Mouse (Mus musculus): ENCODE data around the gene Hspb7.

The Hspb7 gene

DNA sequence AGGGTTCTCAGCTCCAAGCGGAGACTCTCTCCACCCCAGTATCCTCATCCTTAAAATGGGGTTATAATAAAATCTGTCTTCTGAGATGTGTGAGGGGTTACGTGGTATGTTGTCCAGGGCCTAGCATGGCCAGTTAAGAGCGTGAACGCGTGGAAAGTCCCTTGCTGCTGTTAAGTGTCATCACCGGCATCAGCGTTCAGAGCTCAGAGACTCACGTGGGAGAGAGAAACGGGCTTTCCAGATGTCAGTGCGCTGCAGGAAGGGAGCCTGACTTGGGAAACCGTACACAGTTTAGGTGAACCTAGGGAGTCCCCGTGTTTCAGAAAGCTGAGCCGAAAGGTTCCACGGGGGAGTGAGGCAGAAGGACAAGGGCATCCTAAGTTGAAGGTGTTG is 24.7 kb downstream of the Hspb7 start:
- DNase-seq: no peak

DNA sequence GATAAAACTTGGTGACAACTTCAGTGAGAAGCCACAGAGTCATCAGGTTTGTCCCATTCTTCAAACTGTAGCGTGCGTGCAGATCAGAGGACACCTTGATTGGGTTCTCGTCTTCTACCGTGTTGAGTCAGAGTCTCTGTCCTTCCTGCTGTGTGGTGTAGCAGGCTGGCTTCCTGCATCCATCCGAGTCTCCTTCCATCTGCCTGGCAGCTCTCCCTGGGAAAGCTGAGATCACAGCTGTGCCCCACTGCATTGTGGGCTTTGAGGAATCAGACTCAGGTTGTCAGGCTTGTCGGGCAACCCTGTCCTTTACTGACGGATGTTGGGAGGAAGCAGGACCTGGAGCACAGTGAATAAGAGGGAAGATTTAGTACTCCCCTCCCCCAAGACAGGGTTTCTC is 25.6 kb downstream of the Hspb7 start:
- no peak for DNase-seq

DNA sequence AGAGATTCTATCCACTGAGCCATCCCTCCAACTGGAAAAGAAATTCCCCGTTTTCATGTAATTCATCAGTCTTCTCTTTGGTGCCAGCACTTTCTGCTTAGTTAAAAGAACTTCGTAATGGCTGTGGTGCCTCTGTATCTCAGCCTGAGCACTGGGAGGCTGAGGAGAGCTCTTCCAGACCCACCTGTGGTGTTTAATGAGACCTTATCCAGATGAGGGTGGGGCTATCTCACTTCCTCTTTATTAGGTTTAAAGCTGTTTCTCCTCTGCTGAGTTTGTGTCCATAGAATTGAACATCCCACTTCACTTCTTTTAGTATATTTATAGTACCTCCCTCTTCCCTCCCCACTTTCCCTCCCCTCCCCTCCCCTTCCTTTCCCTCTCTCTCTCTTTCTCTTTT is 30.7 kb downstream of the Hspb7 start:
- no peak for DNase-seq

DNA sequence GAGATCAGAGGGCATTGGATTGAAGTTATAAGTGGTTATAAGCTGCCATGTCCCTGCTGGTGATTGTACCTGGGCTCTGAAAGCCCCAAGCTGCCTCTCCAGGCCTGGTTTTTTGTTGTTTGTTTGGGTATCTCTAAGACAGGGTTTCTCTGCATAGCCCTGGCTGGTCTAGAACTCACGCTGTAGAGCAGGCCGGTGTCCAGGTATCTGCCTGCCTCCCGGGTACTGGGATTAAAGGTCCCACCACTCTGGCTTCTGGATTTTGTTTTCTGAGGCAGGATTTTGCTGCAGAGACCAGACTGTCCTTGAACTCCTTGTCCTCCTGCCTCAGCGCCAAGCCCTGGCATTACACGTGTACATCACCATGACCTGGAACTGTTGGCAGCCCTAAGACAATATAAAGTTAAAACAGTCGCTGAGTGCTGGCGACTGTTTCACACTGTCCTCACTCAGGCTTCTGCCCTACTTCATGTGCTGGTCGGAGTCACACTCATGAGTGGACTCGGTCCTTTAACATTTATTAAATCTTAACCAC is 31.4 kb downstream of the Hspb7 start:
- DNase-seq: peak in 1 of 2 experiments; percentile 47

DNA sequence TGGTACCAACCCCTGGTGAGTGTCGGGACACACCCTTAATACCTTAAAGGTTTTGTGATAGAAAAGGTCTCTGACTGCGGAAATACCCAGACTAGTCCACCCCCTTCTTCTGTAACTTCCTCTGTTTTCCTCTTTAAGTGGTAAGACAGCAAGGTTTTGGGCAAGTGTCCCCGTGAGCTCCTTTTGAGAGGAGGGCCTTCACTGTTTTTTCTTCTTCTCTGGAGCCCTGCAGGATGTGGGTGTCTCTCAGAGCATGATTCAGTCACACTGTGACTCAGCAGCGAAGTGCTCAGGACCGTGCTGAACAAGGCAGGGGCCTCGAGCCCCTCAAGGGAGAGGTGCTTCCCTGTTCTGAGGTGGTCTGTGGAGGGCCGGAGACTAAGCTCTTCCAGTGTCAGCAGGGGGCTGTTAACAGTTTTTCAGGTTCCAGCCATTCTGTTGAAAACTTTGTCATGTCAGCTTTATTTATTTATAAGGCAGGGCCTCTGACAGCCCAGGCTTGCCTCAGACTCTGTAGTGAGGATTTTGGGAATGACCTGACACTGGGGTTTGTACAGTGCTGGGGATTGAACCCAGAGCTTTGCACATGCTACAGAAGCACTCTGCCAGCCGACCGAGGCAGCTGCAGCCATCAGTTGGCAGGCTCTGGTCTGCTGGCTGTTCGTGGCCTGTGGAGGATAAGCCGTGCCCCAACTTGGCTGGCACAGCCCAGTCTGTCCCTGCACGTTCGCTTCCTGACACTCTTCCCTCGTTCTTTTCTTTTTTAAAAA is 34.2 kb downstream of the Hspb7 start:
- peak in 1 of 2 experiments; percentile 28 for DNase-seq

DNA sequence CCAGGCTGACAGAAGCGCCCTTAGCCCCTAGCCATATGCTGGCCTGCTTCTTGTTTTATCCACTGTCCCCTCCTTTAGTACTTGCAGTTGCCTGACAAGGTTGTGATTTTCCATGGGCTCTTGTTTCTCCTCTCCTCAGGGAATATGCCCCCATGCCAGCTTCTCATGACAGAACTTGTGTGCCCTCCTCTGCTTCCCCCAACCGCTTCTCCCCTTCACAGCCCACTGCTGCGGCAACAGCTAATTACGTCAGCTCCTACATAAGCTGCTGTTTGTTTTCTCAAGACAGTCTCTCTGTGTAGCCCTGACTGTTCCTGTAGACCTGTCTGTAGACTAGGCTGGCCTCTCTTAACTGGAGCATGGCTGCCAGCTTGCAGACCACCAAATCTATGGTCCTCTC is 34.9 kb downstream of the Hspb7 start:
- peak in 1 of 2 experiments; percentile 26 for DNase-seq

DNA sequence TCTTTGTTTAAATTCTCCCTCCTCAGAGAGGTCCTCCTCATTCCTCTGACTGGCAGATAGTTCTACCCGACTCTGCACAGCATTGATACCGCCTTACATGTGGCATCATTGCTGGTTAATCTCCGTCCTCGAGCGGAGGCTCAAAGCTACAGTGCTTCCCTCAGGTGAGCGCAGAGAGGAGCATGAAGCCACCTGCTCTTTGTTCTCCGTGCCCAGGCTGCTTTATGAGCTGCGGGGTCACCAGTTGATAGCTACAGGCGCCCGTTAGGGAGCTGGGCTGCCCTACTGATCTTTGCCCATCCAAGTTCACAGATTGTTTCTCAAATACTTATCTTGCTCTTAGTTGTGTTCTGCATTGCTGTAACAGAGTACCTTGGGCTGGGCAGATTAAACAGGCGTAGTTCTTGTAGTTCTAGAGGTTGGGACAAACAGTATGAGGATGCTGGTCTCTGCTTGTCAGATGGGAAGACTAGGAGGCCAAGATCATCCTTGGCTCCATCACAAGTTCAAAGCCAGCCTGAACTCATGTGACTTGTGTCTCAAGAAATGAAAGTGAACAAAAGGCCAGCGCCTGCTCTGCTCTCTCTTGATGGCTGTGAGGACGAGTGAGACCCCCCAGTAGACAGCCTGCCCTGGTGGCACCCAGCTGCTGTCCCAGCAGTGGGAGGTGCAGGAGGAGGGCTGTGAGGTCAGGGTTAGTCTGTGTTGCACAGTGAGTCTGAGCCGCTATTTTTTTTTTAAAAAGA is 35.8 kb downstream of the Hspb7 start:
- no peak for DNase-seq

DNA sequence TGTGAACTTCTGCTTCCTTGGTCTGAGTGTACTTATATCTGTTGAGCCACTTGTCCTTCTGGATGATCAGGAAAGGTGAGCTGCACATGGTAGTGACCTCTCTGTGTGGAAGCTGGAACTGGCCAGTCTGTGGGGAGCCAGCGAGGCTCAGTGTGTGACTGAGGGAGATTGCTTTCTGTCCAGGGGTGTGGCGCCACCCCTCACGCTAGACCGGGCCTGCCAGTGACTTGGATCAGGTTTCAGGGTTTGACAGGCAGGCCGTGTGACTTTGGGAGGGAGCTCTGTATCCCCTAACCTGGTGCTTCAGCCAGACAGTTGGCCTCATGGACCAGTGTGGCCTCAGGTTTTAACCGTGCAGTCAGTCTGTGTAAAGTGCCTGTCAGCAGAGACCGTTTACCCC is 37.7 kb downstream of the Hspb7 start:
- peak; percentile 46 to 80 for DNase-seq

DNA sequence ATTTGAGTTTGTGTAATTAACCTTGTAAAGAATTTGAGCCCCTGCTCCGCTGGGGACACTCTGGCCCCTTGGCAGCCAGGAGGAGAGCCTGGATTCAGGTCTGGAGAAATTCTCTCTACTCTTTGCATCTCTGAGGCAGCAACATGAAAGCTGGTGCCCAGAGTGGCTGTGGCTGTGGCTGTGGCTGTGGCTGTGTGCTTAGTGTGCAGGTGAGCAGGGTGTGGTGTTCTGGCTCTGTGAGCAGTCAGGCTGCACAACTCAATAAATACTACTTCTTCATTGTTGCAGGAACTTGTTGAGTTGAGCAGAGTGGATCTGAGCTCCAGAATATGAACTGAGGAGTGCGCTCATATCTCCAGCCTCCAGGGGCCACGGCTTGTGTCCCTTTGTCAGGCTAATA is 38.3 kb downstream of the Hspb7 start:
- no peak for DNase-seq

DNA sequence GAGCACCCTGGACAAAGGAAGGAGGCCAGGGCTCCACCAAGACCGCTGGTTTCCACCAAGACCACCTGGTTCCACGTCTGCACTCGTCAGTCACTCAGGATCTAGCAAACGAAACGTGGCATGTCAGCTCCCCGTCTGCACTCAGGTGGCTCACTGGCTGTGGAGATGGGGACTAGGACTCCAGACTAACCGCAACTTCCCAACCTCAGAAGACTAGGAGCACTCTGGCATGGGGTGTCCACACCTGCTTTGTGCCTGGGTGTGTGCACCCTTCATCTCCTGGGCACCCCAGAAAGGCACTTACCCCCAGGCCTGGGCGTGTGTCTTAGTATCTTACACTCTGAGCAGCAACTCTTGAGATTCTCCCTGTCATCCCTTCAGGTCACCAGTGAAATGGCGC is 39.2 kb downstream of the Hspb7 start:
- DNase-seq: no peak

DNA sequence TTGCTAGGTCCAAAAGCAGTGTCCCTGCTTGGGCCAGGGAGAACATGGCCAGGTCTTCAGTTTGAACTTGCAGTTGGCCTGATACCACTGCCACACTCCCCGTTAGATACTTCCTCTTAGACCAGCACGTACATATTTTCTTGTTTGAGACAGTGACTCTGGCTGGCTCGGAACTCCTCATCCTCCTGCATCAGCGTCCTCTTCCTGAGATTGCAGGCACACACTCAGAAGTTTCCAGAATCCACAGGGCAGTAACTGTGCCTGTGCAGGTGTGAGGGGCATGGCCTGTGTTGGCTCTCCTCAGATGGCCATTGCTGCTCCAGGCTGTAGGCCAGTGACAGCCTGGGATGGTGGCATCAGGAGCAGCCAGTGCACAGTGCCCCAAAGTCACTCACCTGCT is 39.9 kb downstream of the Hspb7 start:
- DNase-seq: no peak

DNA sequence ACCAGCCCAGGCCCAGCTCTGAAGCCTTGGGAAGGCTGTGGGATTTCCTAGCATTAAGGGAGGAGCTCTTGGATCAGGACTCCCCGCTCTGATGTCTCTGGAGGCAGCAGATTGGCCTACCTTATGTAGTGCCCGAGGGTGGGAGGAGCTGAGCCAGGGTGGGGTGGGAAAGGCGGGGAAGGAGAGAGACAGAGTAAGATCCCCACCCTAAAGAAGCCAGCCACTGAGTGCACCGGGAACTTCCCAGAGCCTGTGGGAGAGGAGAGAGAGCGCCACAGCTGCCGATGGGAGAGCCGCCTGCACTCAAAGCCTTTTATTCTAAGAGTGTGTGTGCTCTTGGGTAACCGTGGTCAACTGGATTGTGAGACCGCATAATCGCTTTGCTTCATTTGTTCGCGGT is 40.5 kb downstream of the Hspb7 start:
- DNase-seq: no peak

DNA sequence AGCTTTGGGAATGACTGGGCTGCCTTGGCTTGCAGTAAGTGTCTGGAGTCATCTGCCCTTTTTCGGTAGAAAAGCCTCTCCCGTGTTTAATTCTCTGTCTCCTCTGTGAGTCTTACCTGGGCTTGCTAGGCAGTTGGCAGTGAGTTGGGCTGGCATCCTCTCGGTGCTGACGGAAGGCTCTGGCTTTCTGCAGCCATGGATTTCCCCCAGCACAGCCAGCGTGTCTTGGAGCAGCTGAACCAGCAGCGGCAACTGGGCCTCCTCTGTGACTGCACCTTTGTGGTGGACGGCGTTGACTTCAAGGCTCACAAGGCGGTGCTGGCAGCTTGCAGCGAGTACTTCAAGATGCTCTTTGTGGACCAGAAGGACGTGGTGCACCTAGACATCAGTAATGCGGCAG is 41.0 kb downstream of the Hspb7 start:
- DNase-seq: no peak

DNA sequence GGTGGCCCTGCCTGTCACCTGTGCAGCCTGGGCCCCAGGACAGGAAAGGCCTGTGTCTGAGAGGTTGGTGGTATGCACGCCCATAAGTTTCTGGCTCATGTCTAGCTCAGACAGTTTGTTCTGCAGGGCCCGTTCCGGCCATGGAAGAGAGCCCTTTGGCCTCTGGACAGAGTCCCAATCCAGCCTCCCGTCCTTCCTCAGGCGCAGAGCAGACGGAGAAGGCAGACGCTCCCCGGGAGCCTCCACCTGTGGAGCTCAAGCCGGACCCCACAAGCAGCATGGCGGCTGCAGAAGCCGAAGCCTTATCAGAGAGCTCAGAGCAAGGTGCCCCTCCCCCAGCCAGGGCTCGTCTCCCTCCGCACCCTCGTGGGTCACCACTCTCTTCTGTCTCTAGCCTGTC is 42.9 kb downstream of the Hspb7 start:
- DNase-seq: peak; percentile 67 to 83

DNA sequence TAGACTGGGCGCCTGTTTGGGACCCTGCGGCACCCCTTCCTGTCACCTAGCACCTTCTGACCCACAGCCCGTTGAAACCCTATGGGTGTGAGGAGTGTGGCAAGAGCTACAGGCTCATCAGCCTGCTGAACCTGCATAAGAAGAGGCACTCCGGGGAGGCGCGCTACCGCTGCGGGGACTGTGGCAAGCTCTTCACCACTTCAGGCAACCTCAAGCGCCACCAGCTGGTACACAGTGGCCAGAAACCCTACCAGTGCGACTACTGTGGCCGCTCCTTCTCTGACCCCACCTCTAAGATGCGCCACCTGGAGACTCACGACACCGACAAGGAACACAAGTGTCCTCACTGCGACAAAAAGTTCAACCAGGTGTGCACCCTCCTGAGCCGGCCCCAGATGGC is 44.1 kb downstream of the Hspb7 start:
- DNase-seq: no peak

DNA sequence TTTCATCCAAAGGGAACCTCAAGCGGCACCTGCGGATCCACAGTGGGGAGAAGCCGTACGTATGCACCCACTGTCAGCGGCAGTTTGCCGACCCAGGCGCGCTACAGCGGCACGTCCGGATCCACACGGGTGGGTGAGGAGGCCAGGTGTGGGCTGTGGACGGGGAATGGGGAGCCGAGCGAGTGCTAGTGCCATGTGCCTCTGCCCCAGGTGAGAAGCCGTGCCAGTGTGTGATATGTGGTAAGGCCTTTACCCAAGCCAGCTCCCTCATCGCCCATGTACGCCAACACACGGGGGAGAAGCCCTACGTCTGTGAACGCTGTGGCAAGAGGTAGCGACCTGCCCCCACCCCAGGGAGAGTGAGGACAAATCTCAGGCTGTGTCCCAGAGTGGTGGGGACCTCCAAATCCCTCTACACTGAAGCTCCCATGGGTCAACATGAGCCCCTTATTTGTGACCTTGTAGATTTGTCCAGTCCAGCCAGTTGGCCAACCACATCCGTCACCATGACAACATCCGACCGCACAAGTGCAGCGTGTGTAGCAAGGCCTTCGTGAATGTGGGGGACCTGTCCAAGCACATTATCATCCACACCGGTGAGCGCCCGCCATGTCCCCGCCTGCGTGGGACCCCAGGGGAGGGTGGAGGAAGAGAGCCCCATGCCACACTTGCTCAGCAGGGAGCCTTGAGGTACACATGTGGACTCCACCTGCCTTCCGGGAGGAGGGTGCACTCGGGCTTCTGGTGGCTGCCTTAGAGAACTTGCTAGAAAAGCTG is 45.1 kb downstream of the Hspb7 start:
- no peak for DNase-seq

DNA sequence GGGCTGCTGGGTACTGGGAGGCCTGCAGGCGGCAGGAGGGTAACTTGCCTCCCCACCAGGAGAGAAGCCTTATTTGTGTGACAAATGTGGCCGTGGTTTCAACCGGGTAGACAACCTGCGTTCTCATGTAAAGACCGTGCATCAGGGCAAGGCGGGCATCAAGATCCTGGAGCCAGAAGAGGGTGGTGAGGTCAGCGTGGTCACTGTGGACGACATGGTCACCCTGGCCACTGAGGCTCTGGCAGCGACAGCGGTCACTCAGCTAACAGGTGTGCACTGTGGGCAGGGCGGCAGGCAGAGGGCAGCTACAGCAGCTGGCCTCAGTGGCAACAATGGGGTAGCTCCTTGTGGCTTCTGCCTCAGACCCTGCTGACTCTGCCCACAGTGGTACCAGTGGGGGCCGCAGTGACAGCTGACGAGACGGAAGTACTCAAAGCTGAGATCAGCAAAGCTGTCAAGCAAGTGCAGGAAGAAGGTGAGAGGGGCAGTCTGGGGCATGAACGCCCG is 45.8 kb downstream of the Hspb7 start:
- DNase-seq: no peak

DNA sequence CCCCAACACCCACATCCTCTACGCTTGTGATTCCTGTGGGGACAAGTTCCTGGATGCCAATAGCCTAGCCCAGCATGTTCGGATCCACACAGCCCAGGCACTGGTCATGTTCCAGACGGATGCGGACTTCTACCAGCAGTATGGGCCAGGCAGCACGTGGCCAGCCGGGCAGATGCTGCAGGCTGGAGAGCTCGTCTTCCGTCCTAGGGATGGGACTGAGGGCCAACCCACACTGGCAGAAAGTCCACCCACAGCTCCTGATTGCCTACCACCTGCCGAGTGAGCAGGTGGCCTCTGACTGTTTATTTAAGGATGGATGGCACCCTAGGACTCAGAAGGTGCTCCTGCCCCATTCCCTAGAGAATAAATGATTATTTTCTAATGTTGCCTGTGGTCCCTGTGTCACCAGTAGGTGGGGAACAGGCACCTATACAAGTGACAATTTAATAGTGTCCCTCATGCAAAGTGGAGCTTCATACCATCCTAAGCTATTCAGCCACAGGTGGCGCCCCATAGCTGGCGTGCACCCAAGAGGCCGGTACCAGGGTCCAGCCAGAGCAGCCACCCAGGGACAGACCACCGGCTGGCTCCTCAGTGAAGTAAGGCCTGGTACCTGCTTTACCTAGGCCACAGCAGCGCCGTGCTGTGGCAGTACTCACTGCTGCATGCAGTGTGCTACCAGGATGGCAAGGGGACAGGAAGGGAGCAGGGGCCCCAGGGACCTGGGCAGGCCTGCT is 46.4 kb downstream of the Hspb7 start:
- no peak for DNase-seq

DNA sequence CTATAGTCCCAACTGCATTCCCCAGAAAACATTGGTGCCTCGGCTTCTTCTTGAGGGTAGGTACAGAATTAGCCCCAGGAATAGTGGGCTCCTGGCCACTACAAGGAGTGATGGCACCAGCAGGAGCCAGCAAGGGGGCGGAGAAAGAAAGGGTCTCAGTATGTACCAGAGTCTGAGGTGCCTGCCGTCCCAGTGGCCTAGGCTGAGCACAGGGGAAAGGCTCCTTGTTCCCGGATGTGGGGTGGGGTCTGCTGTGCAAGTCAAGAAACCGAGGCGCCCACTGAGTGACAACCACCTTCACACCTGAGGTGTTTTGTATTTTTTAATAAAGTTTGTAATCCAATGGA is 47.0 kb downstream of the Hspb7 start:
- no peak for DNase-seq

DNA sequence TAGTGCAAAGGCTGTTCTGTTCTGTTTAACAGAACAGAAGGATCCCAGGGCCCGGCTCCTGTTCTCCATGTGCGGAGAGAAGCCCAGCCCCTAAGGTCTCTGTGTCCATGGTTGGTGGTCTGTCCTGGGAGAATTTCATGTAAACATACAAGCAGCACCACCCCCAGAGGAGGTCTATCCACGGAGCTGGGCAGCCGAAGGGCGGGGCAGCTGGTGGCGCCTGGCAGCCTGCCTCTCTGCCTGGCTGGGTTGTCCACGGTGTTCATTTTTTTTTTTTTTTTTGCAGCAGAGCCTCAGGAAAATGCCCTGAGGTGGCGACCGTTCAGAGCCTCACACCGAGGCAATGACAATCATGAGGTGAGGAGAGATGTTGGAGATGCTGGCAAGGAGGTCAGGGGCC is 48.0 kb downstream of the Hspb7 start:
- no peak for DNase-seq

DNA sequence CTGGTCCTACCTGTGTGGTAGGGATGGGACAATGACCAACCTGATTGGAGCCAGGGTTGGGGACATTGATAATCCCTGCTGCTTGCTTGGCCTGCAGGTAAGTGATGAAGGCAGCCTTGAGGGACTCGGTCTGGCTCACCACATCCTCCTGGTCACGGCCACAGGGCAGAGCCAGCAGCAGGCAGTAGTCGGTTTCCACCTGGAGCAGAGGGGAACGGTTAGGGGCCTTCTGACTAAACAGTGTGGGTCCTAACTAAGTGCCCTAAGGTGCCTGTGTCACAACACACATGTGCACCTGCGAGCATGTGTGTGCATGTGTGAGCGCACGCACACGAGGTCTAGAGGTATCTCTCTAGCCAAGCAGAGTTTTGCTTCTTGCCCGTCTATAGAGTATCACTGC is 48.8 kb downstream of the Hspb7 start:
- DNase-seq: no peak

DNA sequence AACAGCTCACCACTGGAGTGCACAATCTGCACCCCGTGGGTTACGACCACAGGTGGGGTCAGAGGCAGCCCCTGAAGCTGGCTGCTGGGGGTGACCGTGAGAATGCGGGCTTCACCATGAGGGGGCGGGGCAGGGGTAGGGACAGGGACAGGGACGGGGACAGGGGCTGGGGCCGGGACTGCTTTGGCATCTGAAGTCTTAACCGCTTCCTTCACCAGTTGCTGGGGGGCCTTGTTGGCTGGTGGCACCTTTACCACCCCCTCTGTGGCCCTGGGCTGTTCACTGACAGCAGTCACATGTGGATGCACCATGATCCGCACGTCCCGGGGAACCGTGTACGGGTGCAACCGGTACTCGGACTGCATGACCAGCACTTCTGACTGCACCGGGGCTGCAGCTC is 50.9 kb downstream of the Hspb7 start:
- DNase-seq: no peak
